Mouse (Mus musculus) adrenal gland, postnatal 14 days (tissue): Measurements from ENCODE around the gene Pdzd7. TPM values are rescaled to one million over a fixed set of nuclear protein-coding genes. Genes with fewer than 3 reads are reported as not detected.

Experiments used
- DNase-seq: peaks from one replicate; pipeline ENCODE4 v3.0.0; 2021; ENCODE audit warnings: mixed read lengths
- total RNA-seq: library from RNA; stranded (reverse); gene quantifications from 2 replicates; pipeline ENCODE4 v1.2.3, GENCODE M21; 2021

The Pdzd7 gene
- total RNA-seq, 1 experiment from 2014 or later: not detected

GRCm38 (mm10) chr19:45012636-45013035, 32.9 kb downstream of the Pdzd7 start:
- peak; percentile 49 for DNase-seq

- DNase-seq: no peak
These were observed 33.3 kb downstream of the Pdzd7 start for GRCm38 (mm10) chr19:45012219-45012618.

- peak; percentile 60 for DNase-seq
These were observed 34.9 kb downstream of the Pdzd7 start for GRCm38 (mm10) chr19:45010646-45011045.

- peak; percentile 77 for DNase-seq
These were observed 37.9 kb downstream of the Pdzd7 start for GRCm38 (mm10) chr19:45007425-45008191.

GRCm38 (mm10) chr19:45007021-45007420, 38.5 kb downstream of the Pdzd7 start:
- peak; percentile 28 for DNase-seq

- DNase-seq: peak; percentile 99
These were observed 39.4 kb downstream of the Pdzd7 start, which contains the start of gene Mrpl43 for GRCm38 (mm10) chr19:45005957-45006712. TSS of gene Mrpl43 (minus strand) at chr19:45006442.

GRCm38 (mm10) chr19:45005444-45005843, 40.1 kb downstream of the Pdzd7 start, which contains the start of gene Twnk:
TSS of gene Twnk (plus strand) at chr19:45005663.
- peak; percentile 78 for DNase-seq

GRCm38 (mm10) chr19:45003740-45004516, 41.6 kb downstream of the Pdzd7 start:
- DNase-seq: no peak

- DNase-seq: no peak
These were observed 43.2 kb downstream of the Pdzd7 start for GRCm38 (mm10) chr19:45002301-45002700.

GRCm38 (mm10) chr19:44999647-45000046, 45.9 kb downstream of the Pdzd7 start:
- no peak for DNase-seq

- DNase-seq: no peak
These were observed 47.7 kb downstream of the Pdzd7 start for GRCm38 (mm10) chr19:44997786-44998185.

- no peak for DNase-seq
These were observed 52.8 kb downstream of the Pdzd7 start for GRCm38 (mm10) chr19:44992712-44993111.

GRCm38 (mm10) chr19:44992246-44992645, 53.3 kb downstream of the Pdzd7 start:
- no peak for DNase-seq

- no peak for DNase-seq
These were observed 54.5 kb downstream of the Pdzd7 start for GRCm38 (mm10) chr19:44991031-44991430.

GRCm38 (mm10) chr19:44989567-44990495, 55.7 kb downstream of the Pdzd7 start:
- DNase-seq: peak; percentile 25

GRCm38 (mm10) chr19:44988831-44989566, 56.5 kb downstream of the Pdzd7 start, which contains the start of gene Sema4g:
TSS of gene Sema4g (plus strand) at chr19:44989101.
- DNase-seq: peak; percentile 43

GRCm38 (mm10) chr19:44988321-44988720, 57.2 kb downstream of the Pdzd7 start:
- DNase-seq: no peak

- no peak for DNase-seq
These were observed 57.7 kb downstream of the Pdzd7 start for GRCm38 (mm10) chr19:44987851-44988250.

- DNase-seq: no peak
These were observed 58.5 kb downstream of the Pdzd7 start for GRCm38 (mm10) chr19:44987004-44987403.
